Mouse (Mus musculus) left cerebral cortex, adult 8-10 months (tissue): ENCODE results near the gene Rab4b. TPM values are rescaled to one million over a fixed set of nuclear protein-coding genes. Genes with fewer than 3 reads are reported as not detected.

Experiments used
- DNase-seq, 2 experiments: peaks; one replicate each; pipeline ENCODE4 v3.0.0; 2022; ENCODE audit warnings: low spot score in 2 of 2
- total RNA-seq, 4 experiments: library from RNA; stranded (reverse); gene quantifications; 2 replicates each; pipeline ENCODE4 v1.2.4; 2022

The Rab4b gene
- total RNA-seq, 4 experiments from 2014 or later, result 94.2 to 108 (median 101) TPM

DNA sequence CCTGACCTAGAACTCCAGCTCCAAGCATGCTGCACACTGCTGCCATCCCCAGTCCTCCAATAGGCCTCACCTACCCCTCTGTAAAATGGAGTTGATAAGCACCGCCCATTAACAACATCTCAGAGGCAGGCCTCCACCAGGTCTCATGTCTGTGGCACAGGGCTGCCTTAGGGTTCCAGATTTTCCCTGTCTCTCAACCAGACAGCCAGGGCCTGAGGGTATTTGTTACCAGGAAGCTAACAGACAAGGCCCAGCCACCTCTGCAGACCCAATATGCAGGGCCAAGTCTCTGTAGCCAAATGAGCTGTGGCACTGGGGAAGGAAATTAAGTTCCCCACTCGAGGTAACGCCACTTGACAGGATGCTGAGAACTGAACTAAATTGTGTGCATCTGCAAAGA, 17.8 kb downstream of the Rab4b start:
- no peak for DNase-seq

DNA sequence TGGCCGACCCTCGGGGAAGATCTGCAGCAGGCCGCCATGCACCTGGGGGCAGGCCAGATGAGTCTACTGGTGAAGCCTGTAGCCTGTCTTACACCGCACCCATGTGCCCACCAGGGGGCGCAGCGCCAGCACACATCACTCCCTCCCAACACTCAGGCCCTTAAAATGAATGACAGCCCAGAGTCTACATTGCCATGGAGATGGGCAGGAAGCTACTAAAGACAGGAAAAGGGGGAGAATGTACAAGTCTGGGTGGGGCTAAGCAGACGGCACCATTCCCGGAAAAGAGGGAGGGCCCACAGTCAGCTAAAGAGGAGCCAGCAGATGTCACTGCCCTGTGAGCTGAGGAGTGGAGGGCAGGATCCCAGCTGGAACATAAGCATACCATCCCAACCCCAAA, 18.8 kb downstream of the Rab4b start:
- DNase-seq, result peak; percentile 69 to 83

DNA sequence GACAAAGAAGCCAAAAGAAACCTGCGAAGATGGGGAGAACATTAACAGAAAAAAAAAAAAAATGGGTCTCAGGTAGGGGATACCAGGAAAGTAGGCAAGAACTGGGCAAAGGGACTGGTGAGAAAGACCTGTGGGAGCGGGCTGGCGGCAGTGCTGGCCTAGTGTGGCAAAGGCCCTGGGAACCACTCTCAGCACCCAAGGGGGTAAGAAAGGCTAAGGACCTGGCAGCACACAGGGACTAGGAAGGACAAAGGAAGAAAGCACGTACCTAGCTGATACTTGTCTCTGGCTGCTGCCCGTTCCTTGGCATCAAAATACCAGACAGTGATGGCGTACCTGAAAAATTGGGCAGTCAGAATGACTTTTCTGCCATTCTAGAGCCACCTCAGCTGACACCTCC, 19.4 kb downstream of the Rab4b start:
- DNase-seq, result no peak

DNA sequence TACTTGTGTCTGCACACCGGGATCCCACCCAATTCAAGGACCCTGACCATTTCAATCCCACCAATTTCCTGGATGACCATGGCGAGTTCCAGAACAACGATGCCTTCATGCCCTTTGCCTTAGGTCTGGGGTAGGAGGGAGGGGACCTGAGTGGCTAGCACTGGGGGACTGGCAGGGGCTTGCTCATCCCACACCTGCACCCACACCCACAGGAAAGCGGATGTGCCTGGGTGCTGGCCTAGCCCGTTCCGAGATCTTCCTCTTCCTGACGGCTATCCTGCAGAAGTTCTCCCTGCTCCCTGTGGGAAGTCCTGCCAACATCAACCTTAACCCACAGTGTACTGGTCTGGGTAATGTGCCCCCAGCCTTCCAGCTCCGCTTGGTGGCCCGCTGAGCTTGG, 20.5 kb downstream of the Rab4b start:
- DNase-seq, result no peak

DNA sequence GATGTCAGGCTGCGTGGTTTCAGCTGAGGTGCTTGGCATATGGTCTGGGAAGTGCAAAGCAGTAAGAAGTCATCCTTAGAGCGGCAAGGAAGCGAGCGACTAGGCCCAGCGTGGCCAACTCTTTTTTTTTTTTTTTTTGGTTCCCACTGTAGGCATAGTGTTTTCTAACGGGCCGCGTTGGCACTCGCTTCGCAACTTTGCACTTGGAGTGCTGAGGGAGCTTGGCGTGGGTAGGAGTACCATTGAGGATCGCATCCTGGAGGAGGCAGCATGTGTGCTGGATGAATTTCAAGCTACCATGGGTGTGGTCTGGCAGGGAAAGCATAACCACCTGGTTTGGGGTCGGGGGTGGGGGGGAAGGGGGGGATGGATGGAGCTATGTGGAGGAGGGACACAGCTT, 22.7 kb downstream of the Rab4b start:
- DNase-seq, result peak in 1 of 2 experiments; percentile 75

DNA sequence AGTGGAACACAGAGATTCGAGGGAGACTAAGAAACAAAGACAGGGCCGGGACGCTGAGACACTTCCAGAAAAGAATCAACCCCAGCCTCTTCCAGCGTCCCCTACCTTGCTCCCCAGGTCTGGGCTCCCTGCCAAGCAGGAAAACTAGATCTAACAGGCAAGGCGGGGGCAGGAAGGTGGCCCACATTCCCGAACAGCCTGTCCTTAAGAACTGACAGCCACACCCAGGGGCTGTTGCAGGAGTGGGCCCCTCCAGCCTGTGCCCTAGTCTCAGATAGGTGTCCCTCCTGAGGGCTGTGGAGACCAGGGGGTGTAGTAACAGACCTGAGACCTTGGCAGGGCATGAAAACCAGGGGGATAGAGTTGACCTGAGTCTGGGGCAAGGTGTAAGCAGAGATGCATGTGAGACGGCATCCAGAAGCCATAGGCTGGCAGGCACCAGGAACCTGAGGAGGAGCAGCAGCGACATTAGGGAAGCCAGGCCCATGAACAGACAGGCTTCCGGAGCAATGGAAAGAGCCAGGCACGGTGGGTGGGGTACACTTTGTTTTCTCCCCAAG, 25.4 kb downstream of the Rab4b start, which contains the start of gene Cyp2t4:
Gene Cyp2t4, plus strand, starts transcription at position 510 of the 560 bp plus-strand sequence.
- no peak for DNase-seq

DNA sequence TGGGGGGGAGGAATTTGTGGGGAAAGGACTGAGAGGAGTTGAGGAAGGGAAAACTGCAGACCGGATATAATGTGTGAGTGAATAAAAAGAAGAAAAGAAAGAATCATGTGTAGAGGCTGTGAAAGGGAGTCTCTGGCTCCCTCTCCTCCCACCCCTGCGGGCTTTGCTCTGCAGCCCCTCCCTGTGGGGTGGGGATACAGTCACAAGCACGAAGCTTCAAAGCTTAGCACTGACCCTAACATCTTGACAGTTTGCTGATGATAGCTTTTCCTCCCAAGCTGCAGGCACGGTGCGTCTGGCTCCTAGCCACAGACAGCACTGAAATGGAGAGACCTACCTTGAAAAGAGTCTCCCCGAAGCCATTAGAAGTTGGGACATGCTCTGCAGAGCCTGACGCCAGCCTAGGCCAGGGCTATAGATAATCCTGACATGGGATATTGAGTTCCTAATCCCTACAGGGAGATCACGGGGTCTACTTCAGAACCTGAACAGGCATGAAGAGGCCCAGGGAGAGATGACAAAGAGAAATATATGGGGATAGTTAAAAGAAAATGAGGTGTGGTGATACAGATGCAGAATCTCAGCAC, 42.2 kb downstream of the Rab4b start:
- DNase-seq, result no peak

DNA sequence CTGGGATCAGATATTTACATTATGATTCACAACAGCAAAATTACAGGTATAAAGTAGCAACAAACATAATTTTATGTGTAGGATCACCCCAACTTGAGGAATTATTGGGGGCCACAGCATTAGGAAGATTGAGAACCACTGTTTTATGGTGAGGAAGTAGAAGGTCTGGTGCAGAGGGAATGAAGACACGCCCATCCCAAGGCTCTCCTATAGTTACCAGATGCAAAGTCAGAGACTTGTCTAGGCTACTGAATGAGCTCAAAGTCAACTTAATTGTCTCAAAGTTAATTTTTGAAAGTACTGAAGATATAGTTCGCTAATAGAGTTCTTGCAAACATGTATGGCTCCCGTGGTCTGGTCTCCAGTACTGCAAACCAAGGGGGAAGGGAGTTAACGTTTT, 44.9 kb downstream of the Rab4b start:
- DNase-seq, result no peak

DNA sequence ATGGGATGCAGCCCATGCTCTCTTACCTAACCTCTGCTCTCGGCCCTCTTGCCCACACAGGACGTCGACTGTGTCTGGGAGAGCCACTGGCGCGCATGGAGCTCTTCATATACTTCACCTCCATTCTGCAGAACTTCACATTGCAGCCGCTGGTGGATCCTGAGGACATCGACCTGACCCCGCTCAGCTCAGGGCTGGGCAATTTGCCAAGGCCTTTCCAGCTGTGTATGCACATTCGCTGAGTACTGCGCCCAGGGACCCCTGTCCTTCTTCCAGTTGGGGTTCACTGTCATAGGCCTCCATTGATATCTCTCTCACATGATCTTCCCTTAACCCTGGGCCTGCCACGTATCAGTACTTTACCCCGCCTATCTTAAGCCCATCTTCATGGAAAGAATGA, 45.5 kb downstream of the Rab4b start:
- no peak for DNase-seq

DNA sequence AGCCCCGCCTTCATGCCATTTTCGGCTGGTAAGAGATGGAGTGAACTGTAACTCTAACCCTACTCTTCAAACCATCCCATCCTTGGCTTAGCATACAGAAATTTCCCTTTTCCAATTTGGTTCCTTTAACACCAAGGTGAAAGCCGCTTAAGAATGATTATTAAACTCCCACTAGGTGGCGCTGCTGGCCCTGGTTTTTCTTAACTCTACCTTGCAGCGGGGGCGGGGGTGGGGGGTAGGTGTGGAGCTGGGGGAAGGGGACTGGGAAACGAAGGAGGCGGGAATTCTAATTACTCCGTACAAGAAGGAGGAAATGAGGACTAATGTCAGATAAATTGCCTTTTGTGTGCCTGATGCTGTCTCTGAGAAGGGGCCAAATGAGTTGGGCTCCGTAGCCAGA, 46.1 kb downstream of the Rab4b start:
- DNase-seq, result no peak

DNA sequence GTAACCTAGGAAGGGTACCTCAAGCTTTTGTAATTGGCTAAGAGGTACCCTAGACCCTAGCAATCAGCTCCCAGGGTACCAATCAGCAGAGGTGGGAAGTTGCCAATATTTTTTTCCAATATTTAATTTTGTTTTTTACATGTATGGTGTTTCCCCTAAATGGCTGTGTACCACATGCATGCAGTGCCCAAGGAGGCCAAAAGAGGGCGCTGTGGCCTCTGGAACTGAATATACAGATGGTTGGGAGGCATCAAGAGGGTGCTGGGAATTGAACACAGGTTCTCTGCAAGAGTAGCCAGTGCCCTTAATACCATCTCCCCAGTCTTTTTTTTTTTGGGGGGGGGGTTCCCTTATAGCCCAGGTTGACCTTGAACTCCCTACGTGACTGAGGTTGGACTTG, 47.3 kb downstream of the Rab4b start:
- no peak for DNase-seq

DNA sequence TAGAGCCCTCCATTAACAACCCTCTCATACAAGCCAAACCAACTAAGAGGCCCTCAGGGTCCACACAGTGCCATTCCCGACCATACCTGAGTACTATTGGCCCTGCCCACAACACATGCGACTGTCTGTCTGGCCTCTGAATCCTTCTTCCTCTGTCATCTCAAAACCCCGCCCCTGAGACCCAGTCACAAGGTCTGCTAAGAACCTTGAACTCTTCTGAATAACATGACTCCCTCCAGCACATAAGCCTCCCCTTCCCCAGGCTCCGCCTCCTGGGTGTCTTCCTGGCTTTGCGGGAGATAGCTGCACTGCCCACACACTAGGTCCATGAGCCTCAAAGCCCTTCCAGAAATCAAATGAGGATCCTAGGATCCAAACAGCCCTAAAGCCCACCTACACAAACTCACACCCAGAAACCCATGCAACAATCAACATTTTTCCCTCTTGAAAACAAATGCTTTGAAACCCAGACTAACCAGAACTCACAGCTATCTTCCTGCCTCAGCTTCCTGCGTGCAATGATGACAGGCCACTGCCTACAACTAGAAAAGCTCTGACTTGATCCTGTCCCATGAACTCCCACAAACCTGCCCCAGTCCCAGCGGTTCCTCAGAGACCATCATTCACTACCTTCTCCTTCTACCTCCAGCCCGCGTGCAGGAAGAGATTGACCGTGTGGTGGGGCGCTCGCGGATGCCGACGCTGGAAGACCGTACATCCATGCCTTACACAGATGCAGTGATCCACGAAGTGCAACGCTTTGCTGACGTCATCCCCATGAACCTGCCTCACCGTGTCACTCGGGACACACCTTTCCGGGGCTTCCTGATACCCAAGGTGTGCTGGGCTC, 48.0 kb downstream of the Rab4b start:
- DNase-seq, result no peak

DNA sequence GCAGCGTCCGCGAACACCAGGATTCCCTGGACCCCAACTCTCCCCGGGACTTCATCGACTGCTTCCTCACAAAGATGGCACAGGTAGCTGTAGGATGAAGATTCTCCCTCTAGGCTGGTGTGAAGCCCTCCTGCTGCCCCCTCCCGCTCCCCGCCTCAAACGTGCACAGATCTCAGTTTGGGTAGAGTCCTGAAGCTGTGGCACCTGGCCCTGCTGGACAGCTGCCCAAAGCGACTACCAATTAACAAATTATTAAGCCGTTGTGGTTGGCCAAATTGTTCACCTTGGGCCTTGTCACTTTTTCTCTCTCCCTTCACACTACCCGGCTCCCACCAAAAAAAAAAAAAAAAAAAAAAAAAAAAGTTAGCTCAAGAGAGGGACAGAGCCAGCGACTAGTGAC, 48.9 kb downstream of the Rab4b start:
- no peak for DNase-seq

DNA sequence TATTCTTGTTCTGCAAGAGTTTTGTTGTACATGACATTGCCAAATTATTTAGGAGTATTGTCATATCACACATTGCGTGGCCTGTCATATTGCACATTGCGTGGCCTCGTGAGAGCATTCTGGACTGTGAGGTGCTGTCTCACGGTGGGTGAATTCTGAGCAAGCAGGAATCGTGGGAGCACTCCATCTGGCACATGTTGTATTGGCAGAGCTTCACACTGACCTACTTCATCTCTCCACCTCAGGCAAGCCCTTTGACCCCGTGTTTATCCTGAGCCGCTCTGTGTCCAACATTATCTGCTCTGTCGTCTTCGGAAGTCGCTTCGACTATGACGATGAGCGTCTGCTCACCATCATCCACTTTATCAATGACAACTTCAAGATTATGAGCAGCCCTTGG, 49.8 kb downstream of the Rab4b start:
- no peak for DNase-seq

DNA sequence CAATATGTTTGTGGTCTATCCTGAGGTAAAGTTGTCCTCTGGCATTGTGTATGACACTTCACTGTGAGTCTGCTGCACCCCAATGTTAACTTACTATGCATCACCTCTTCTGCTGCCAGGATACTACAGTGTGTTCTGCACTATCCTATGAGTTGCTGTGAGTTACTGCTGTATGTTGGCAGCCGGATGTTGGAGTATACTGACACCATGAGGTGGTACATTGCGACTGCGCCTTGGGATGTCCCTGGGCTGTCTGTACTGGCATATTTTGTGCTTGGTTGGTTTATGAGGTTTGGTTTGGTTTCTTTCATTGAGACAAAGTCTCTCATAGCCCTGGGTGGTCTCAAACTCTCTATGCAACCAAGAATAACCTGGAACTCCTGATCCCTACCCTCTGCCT, 50.5 kb downstream of the Rab4b start:
- DNase-seq, result no peak

DNA sequence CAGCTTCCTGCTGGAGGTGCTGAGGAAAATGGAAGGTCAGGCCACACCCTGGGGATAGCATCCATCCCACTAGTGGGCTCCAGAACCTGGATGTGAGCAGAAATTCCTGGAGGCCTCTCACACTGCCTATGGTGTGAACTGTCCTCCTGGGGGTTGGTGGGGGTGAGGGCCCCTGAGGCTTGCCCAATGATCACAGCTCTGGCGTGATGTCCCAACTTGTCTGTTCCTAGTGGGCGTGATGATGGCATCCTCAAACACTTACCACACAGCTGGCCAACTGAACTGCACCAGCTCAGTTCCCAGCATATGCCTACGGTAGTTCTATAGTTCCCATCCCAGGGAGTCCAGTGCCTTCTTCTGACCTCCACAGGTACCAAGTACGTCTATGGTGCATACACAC, 53.7 kb downstream of the Rab4b start:
- no peak for DNase-seq

DNA sequence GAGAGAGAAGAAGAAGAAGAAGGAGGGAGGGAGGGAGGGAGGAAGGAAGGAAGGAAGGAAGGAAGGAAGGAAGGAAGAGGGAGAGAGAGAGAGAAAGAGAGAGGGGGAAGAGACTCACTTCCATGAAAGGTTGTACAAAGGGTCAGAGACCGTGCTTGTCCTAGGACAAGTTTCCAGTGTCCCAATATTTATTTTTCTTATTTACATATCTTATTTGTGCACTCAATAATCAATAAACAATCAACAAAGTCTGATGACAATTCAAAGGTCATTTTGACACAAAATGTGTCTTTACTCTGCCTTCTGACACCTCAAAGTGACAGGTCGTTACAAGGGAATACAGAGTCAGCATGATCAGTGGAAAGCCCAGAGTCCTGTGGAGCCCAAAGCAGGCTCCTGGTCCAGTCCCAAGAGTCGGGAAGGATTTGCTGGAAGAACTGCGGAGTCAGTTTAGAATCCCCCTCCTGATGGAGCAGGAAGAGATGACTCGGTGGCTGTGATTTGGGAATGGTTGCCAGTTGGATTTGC, 54.3 kb downstream of the Rab4b start:
- no peak for DNase-seq

DNA sequence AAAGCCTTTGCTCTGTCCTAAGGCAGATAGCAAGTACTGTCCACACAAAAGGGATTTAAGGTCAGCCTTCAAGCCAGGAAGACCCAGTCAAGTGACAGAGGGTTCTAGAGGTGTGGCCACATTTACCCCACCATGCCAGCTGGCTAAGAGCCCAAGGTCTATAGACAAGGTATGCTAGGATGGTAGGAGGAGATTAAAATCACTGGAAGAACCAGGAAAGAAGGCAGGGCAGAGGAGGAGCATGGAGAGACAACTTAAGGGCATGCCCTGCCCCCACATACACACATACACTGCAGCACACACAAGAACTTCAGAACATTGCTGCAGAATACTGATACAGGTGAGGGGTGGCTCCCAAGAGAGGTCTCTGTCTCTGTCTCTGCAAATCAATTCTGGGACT, 59.0 kb downstream of the Rab4b start, which contains the start of gene Cyp2f2:
Gene Cyp2f2, plus strand, starts transcription at position 234 of the 400 bp plus-strand sequence.
- DNase-seq, result no peak
